Mouse (Mus musculus): ENCODE measurements around the gene Fiz1. TPM values are rescaled to one million over a fixed set of nuclear protein-coding genes. Genes with fewer than 3 reads are reported as not detected.
A peak's percentile ranks its signal among the peaks of the same experiment; 100 is the strongest.

Fiz1 gene
- polyA plus RNA-seq, 1 experiment, result 3.5 TPM

DNA sequence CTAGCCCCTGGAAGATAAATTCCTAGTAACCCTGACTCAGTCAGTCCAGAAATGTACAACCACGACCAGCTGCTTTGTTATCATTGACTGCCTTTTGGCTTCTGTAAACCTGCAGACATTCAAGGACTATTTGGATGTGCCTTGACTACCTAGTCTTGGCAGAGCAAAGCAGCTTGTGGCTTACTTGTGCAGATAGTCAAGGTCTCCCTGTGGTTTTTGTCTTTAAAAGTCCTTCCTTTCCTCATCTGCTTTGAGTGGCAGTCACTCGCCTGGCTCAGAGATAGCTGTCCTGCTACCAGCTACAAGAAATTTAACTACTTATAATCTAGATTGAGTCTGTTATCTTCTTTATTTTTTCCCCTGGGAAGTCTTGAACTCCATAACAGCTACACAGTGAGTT is 30.5 kb upstream of the Fiz1 start:
- Histone ChIP-seq H3K4me1 (ENCODE audit: control insufficient read depth) (no peaks in the 10 kb centered on the region; the same call in 1 of the 2 replicates), H3K4me3 (replicated peaks) (no peak overlapping the region), H3K27me3 (ENCODE audit: control insufficient read depth) (peaks cover 16% of the 10 kb centered on the region), H3K36me3 (ENCODE audit: control insufficient read depth) (no peaks in the 10 kb centered on the region; the same call in none of the 2 replicates), H3K9me3 (ENCODE audit: control insufficient read depth, low read length) (peaks cover 5% of the 10 kb centered on the region)
- TF ChIP-seq GATA1 (IDR thresholded peaks at IDR 0.05; ENCODE audit: low read length), result no peak
- no peak for TF ChIP-seq TAL1 (IDR thresholded peaks at IDR 0.05; ENCODE audit: low read length)

DNA sequence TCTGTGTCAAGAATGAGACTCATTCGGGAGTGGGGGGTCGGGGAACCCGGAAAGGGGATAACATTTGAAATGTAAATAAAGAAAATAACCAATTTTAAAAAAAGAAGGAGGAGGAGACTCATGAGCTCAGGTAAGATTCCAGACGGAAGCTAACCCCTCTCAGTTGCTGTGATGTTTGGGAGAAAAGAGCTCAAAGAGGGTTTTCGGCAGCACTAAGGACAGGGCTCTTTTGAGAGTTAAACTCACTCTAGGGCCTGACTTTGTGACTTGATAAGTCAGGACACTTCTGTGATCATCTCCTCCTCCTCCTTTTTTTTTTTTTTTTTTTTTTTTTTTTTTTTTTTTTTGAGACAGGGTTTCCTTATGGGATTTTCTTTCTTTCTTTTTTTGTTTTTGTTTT is 24.4 kb upstream of the Fiz1 start:
- peaks cover 14% of the 10 kb centered on the region for H3K36me3 ChIP-seq (ENCODE audit: control insufficient read depth)
- H3K9me3 ChIP-seq (ENCODE audit: control insufficient read depth, low read length), result peaks cover 5% of the 10 kb centered on the region; the same call in 1 of the 2 replicates
- peaks cover 27% of the 10 kb centered on the region for H3K4me1 ChIP-seq (ENCODE audit: control insufficient read depth)
- H3K4me3 ChIP-seq (replicated peaks), result peak overlapping the region; percentile 88
- no peaks in the 10 kb centered on the region for H3K27me3 ChIP-seq (ENCODE audit: control insufficient read depth)
- TF ChIP-seq TAL1 (IDR thresholded peaks at IDR 0.05; ENCODE audit: low read length), result no peak
- TF ChIP-seq GATA1 (IDR thresholded peaks at IDR 0.05; ENCODE audit: low read length), result no peak

DNA sequence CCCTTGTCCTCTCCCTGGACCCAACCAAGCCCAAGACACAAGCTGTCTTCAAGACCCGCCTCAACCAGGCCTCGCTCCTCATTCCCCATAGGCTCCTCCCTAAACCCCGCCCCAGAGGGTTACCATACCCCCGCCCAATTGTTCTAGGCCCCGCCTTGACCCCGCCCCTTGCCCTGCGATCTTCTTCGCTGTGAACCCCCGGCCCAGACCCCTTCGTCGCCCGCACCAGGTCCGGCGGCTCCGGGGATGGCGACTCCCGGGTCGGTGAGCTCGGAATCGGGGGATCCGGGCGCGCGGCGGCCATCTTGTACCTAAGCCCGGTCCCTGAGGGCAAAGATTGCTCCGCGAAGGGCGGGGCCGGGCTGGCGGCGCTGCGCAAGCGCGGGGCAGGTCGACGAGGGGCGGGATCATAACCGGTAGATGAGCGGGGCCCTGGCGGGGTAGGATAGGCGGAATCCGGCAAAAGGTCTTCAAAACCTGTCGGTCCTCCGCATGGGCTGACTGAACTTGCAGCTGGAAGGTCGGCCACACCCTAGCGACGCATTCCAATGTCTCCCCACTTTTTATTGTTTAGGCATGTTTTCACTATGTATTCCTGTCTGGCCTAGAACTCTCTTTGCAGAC is 23.7 kb upstream of the Fiz1 start, which contains the start of gene Zfp784:
Zfp784 (minus strand) TSS at position 338 of the 624 bp plus-strand sequence.
- Histone ChIP-seq H3K36me3 (ENCODE audit: control insufficient read depth) (peaks cover 19% of the 10 kb centered on the region), H3K4me1 (ENCODE audit: control insufficient read depth) (peaks cover 27% of the 10 kb centered on the region), H3K9me3 (ENCODE audit: control insufficient read depth, low read length) (peaks cover 5% of the 10 kb centered on the region; the same call in 1 of the 2 replicates), H3K27me3 (ENCODE audit: control insufficient read depth) (no peaks in the 10 kb centered on the region), H3K4me3 (replicated peaks) (peak within 1 kb of the TSS; percentile 88)
- TF ChIP-seq TAL1 (IDR thresholded peaks at IDR 0.05; ENCODE audit: low read length) (no peak), GATA1 (IDR thresholded peaks at IDR 0.05; ENCODE audit: low read length) (no peak)

DNA sequence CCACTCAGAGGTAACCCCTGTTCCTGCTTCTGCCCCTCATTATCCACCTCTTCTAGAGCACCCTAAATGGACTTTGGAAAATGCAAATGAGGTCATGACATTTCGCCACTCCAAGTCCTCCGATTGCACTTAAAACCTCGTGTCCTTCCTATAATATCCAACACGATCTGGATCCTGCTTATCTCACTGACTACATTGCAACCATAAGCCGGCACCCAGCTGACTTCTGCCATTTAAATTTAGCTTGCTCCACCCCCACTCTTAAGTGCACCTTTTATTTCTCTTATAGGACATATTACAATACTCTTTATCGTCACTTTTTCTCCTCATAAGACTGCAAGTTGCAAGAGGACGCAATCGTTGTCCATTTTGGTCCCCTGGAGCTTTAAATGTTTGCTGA is 23.0 kb upstream of the Fiz1 start:
- H3K27me3 ChIP-seq (ENCODE audit: control insufficient read depth), result no peaks in the 10 kb centered on the region
- peak overlapping the region; percentile 88 for H3K4me3 ChIP-seq (replicated peaks)
- H3K9me3 ChIP-seq (ENCODE audit: control insufficient read depth, low read length), result peaks cover 5% of the 10 kb centered on the region; the same call in 1 of the 2 replicates
- peaks cover 26% of the 10 kb centered on the region for H3K36me3 ChIP-seq (ENCODE audit: control insufficient read depth)
- no peak for TF ChIP-seq TAL1 (IDR thresholded peaks at IDR 0.05; ENCODE audit: low read length)
- TF ChIP-seq GATA1 (IDR thresholded peaks at IDR 0.05; ENCODE audit: low read length), result no peak
- H3K4me1 ChIP-seq (ENCODE audit: control insufficient read depth), result peaks cover 27% of the 10 kb centered on the region

DNA sequence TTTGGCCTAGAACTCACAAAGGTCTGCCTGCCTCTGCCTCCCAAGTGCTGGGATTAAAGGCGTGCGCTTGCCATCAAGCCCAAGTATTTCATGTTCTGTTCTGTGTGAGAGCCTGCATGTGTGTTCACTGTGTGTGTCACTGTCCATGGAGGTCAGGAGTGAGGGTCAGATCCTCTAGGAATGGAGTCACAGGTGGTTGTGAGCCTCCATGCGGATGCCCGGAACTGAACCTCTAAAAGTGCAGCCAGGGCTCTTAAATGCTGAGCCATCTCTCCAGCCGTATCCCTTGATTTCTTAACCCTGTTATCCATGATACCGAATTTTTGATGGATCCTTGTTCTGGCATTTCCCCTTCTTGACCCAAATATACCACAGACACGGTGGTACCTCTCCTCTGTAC is 22.5 kb upstream of the Fiz1 start:
- H3K4me1 ChIP-seq (ENCODE audit: control insufficient read depth), result peaks cover 27% of the 10 kb centered on the region
- H3K36me3 ChIP-seq (ENCODE audit: control insufficient read depth), result peaks cover 30% of the 10 kb centered on the region
- no peak for TF ChIP-seq TAL1 (IDR thresholded peaks at IDR 0.05; ENCODE audit: low read length)
- TF ChIP-seq GATA1 (IDR thresholded peaks at IDR 0.05; ENCODE audit: low read length), result no peak
- no peak overlapping the region for H3K4me3 ChIP-seq (replicated peaks)
- H3K27me3 ChIP-seq (ENCODE audit: control insufficient read depth), result no peaks in the 10 kb centered on the region
- H3K9me3 ChIP-seq (ENCODE audit: control insufficient read depth, low read length), result peaks cover 8% of the 10 kb centered on the region

DNA sequence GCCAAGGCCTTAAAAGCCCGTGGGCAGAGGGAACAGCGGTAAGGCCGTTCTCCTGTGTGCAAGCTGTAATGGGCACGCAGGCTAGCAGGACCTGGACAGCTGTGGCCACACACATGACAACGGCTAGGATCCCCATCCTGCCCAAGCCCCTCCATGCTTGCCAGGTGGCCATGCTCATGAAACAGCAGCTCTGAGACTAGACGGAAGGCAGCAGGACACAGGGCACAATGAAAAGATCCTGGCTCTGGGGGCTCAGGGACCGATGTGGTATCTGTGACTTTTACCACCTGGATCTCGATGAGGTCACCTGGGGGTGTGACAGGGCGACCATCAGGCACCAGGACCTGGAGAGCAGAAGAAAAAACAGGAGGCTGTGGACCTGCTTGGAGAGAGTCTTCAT is 21.6 kb upstream of the Fiz1 start:
- H3K9me3 ChIP-seq (ENCODE audit: control insufficient read depth, low read length), result peaks cover 17% of the 10 kb centered on the region
- H3K4me1 ChIP-seq (ENCODE audit: control insufficient read depth), result peaks cover 27% of the 10 kb centered on the region
- no peaks in the 10 kb centered on the region; the same call in 1 of the 2 replicates for H3K27me3 ChIP-seq (ENCODE audit: control insufficient read depth)
- no peak for TF ChIP-seq TAL1 (IDR thresholded peaks at IDR 0.05; ENCODE audit: low read length)
- no peak for TF ChIP-seq GATA1 (IDR thresholded peaks at IDR 0.05; ENCODE audit: low read length)
- H3K4me3 ChIP-seq (replicated peaks), result no peak overlapping the region
- H3K36me3 ChIP-seq (ENCODE audit: control insufficient read depth), result peaks cover 39% of the 10 kb centered on the region

DNA sequence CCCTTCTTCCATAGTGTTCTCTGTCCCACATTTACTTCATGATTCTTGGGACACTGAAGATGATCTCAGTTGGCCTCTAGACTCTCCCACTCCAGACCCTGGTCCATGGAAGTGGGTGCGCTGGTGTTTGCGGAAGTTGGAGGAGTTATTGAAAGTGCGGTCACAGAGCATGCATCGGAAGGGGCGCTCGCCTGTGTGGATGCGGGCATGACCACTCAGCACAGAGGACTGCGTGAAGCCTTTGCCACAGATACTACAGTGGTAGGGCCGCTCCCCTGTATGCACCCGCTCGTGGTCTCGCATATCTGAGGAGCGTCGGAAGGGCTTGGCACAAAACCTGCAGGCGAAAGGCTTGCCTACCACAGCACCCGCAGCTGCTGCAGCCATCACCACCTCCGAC is 21.1 kb upstream of the Fiz1 start:
- TF ChIP-seq GATA1 (IDR thresholded peaks at IDR 0.05; ENCODE audit: low read length), result no peak
- TF ChIP-seq TAL1 (IDR thresholded peaks at IDR 0.05; ENCODE audit: low read length), result no peak
- H3K36me3 ChIP-seq (ENCODE audit: control insufficient read depth), result peaks cover 44% of the 10 kb centered on the region
- H3K4me3 ChIP-seq (replicated peaks), result no peak overlapping the region
- H3K4me1 ChIP-seq (ENCODE audit: control insufficient read depth), result peaks cover 27% of the 10 kb centered on the region
- peaks cover 22% of the 10 kb centered on the region for H3K9me3 ChIP-seq (ENCODE audit: control insufficient read depth, low read length)
- H3K27me3 ChIP-seq (ENCODE audit: control insufficient read depth), result peaks cover 2% of the 10 kb centered on the region; the same call in 1 of the 2 replicates

DNA sequence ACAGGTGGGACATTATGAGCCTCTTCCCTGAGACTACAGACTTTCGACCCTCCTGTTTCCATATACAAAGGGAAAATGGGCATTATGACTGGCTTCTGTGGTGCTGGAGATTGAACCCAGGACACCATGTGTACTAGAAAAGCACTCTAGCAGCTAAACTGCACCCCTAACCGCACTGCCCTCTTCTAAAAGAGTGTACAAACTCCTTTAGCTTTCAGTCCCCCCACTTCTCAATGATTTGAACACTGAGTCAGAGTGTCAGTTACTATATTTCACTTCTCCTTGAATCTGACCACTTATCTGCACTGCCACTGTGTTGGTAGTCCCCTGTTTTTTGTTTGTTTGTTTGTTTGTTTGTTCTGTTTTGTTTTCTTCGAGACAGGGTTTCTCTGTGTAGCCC is 19.3 kb upstream of the Fiz1 start, which contains the start of gene 4632433K11Rik:
4632433K11Rik (plus strand) TSS at position 301 of the 400 bp plus-strand sequence.
- TF ChIP-seq TAL1 (IDR thresholded peaks at IDR 0.05; ENCODE audit: low read length) (no peak), GATA1 (IDR thresholded peaks at IDR 0.05; ENCODE audit: low read length) (no peak)
- peaks cover 62% of the 10 kb centered on the region for H3K36me3 ChIP-seq (ENCODE audit: control insufficient read depth)
- peaks cover 14% of the 10 kb centered on the region; the same call in 1 of the 2 replicates for H3K27me3 ChIP-seq (ENCODE audit: control insufficient read depth)
- H3K4me1 ChIP-seq (ENCODE audit: control insufficient read depth), result peaks cover 19% of the 10 kb centered on the region
- H3K4me3 ChIP-seq (replicated peaks), result no peak within 1 kb of the TSS
- H3K9me3 ChIP-seq (ENCODE audit: control insufficient read depth, low read length), result peaks cover 39% of the 10 kb centered on the region

DNA sequence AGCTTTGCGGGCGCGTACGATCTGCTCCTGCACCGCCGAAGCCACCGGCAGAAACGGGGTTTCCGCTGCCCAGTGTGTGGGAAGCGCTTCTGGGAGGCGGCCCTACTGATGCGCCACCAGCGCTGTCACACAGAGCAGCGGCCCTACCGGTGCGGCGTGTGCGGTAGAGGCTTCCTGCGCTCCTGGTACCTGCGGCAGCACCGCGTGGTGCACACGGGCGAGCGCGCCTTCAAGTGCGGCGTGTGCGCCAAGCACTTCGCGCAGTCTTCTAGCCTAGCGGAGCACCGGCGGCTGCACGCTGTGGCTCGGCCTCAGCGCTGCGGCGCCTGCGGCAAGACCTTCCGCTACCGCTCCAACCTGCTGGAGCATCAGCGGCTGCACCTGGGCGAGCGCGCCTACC is 17.0 kb upstream of the Fiz1 start:
- Histone ChIP-seq H3K36me3 (ENCODE audit: control insufficient read depth) (peaks cover 75% of the 10 kb centered on the region), H3K27me3 (ENCODE audit: control insufficient read depth) (peaks cover 14% of the 10 kb centered on the region; the same call in 1 of the 2 replicates), H3K4me1 (ENCODE audit: control insufficient read depth) (peaks cover 2% of the 10 kb centered on the region; the same call in 1 of the 2 replicates)

More for the DNA sequence above, 17.0 kb upstream of the Fiz1 start:
- Histone ChIP-seq H3K4me3 (replicated peaks) (no peak overlapping the region), H3K9me3 (ENCODE audit: control insufficient read depth, low read length) (peaks cover 41% of the 10 kb centered on the region)
- TF ChIP-seq TAL1 (IDR thresholded peaks at IDR 0.05; ENCODE audit: low read length) (no peak), GATA1 (IDR thresholded peaks at IDR 0.05; ENCODE audit: low read length) (no peak)

All from erythroblast, embryonic 14.5 days (primary cell).